Mouse (Mus musculus) leukemia stem cell, adult 10-12 weeks (primary cell): ENCODE measurements around the gene Ccl12. TPM values are rescaled to one million over a fixed set of nuclear protein-coding genes. Genes with fewer than 3 reads are reported as not detected.

Experiments used
- polyA plus RNA-seq: library from polyadenylated mRNA; stranded (reverse); fragments of >175 nt; gene quantifications from 2 replicates; pipeline ENCODE4 v1.2.3, GENCODE M21; 2012; ENCODE audit warnings: low replicate concordance

The Ccl12 gene
- not detected in 2 replicates for polyA plus RNA-seq

DNA sequence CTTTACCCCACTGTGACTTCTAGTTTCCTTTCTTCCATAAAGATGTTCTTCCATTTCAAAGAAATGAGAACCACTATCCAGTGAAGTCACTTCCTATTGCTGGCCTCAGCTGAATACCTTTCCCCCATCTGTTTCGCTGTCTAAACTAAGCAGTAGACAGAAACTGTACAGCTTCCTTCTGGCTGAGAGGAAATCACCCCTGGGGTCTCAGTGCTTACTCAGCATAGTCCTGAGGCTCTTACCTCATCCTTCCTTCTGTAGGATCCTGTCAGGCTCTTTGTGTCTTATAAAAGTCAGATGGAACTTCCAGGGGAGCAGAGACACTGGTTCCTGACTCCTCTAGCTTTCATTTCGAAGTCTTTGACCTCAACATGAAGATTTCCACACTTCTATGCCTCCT is at the start of gene Ccl12:
Ccl12 (plus strand) TSS at position 317 of the 400 bp plus-strand sequence.

DNA sequence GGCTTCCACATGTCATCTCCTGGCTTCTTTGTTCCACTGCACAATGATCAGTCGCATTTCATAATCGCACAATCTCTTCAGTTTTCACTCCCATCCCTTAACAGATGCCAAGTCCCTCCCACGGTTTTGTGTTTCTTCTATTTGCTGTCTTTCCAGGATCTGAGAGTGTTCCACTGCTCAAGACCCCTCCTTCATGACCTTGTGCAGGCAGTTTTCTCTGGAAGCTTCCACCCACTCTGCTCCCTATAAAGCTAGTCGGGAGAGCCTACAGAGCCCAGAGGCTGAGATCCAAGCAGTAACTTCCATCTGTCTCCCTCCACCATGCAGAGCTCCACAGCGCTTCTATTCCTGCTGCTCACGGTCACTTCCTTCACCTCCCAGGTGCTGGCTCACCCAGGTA is 44.0 kb upstream of the Ccl12 start, which contains the start of gene Ccl11:
Ccl11 (plus strand) TSS at position 178 of the 400 bp plus-strand sequence.

DNA sequence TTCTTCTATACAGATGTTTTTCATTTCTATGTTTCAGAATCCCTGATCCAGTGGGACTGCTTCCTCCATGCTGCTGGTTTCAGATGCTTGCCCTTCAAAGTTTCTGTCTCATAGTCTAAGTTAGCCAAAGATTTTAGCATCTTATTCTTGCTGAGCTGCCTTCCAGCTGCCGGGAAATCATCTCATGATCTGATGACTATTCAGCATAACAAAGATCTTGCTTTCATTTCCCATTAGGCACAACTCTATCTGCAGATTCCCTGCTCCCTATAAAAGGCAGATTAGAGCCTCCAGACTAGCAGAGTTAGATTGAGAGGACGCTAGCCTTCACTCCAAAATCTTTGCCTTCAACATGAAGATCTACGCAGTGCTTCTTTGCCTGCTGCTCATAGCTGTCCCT is 13.2 kb downstream of the Ccl12 start, which contains the start of gene Ccl8:
Ccl8 (plus strand) TSS at position 301 of the 400 bp plus-strand sequence.

Other genes starting within 250 kb of the Ccl12 start
- 0.18 TPM in 1 of 2 replicates, not detected in the other for gene 5530401A14Rik, start 241.2 kb upstream of the Ccl12 start, polyA plus RNA-seq
- gene Asic2, start 133.4 kb upstream of the Ccl12 start, polyA plus RNA-seq, result 0.12 TPM in 1 of 2 replicates, not detected in the other
- 0.77 TPM in 1 of 2 replicates, not detected in the other for gene Ccl2, start 66.3 kb upstream of the Ccl12 start, polyA plus RNA-seq
- not detected in 2 replicates for gene Gm17268, start 63.3 kb upstream of the Ccl12 start, polyA plus RNA-seq
- gene Ccl7, start 56.1 kb upstream of the Ccl12 start, polyA plus RNA-seq, result not detected in 2 replicates
- not detected in 2 replicates for gene Ccl11, start 44.0 kb upstream of the Ccl12 start, polyA plus RNA-seq
- not detected in 2 replicates for gene Ccl8, start 13.3 kb downstream of the Ccl12 start, polyA plus RNA-seq
- not detected in 2 replicates for gene Ccl1, start 203.8 kb downstream of the Ccl12 start, polyA plus RNA-seq